Mouse (Mus musculus) C2C12 (cell line): Measurements from ENCODE around the gene Traf5.

Source experiments
- CTCF ChIP-seq: IDR thresholded peaks from one replicate; pipeline ENCODE4 v1.5.1; 2011; ENCODE audit not compliant: control insufficient read depth, insufficient read depth, insufficient read length
- FOSL1 ChIP-seq: IDR thresholded peaks from one replicate; pipeline ENCODE4 v1.8.0; 2011; ENCODE audit warnings: mild to moderate bottlenecking, low read length; ENCODE audit not compliant: poor library complexity, insufficient read depth, severe bottlenecking
- MAX ChIP-seq: IDR thresholded peaks from one replicate; pipeline ENCODE4 v1.6.1; 2011; ENCODE audit warnings: mild to moderate bottlenecking, control low read depth
- MYOD1 ChIP-seq: IDR thresholded peaks from one replicate; pipeline ENCODE4 v1.6.1; 2011; ENCODE audit warnings: low read depth; ENCODE audit not compliant: control insufficient read depth, insufficient read length
- MYOG ChIP-seq: IDR thresholded peaks from one replicate; pipeline ENCODE4 v1.6.1; 2011; ENCODE audit not compliant: control insufficient read depth, insufficient read length; ENCODE audit errors: extremely low read depth
- USF1 ChIP-seq: IDR thresholded peaks from one replicate; pipeline ENCODE4 v1.6.1; 2011; ENCODE audit warnings: low read depth, mild to moderate bottlenecking, control low read depth, moderate library complexity

DNA sequence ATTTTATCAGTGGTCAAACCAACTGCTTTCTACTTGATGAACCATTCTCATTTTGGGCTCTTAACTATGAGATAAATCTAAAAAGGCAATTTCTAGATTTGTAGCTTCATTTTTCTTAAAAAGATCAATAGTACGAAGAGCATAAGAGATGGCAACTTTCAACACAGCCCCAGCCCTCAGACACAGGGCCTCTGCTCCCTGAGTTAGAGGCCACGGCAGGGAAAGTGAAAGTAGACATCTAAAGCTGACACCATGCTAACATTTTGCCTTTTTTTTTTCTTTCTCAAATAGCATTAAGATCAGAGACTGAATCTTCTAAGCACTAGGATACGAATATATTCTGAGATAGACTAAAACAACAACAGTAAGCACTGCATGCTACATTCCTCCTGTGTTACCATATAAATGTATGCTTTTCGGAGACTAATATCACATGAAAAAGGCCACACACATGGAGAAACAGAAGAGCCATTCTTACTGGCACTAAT is 13.6 kb upstream of the Traf5 start:
- no peak for TF ChIP-seq FOSL1
- no peak for TF ChIP-seq CTCF
- no peak for TF ChIP-seq MAX
- TF ChIP-seq MYOD1: no peak
- TF ChIP-seq MYOG: no peak
- no peak for TF ChIP-seq USF1
